Mouse (Mus musculus): ENCODE measurements around the gene Meis1. TPM values are rescaled to one million over a fixed set of nuclear protein-coding genes. Genes with fewer than 3 reads are reported as not detected.

The Meis1 gene
- total RNA-seq, 4 experiments from 2014 or later: 47.3 to 67.8 (median 55.1) TPM

DNA sequence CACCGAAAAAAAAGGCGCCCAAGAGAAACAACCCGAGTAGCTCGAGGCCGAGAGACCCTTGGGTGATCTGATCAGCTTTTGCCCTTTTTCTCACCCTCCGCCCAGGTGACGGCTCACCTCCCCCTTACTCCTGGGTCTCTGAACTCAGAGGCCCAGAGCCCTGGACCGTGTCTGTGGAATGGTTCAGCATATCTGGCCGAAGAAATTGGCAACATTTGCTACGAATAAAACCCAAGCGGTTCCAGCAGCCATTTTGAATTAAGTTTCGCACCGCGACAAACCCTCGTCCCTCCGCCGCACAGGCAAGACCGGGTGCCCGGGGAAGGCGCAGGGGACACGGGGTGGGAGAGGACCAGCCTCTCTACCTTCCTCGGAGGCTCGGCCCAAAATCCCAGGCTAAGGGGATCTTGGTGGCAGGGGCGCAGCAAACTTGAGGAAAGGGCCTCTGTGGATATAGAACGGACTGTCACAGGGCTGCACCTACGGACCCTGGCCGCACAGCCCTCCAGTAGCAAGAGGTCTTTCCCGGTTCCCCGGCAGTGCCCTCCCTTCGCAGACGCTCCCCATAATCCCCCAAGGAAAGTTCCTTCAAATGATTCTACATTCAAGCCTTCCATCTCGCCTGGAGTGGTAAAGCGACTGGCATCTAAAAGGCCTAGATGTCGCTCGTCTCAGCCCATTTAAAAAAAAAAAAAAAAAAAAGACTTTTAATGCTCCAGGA lies 4.2 kb downstream of the Meis1 start:
- no peak for DNase-seq

DNA sequence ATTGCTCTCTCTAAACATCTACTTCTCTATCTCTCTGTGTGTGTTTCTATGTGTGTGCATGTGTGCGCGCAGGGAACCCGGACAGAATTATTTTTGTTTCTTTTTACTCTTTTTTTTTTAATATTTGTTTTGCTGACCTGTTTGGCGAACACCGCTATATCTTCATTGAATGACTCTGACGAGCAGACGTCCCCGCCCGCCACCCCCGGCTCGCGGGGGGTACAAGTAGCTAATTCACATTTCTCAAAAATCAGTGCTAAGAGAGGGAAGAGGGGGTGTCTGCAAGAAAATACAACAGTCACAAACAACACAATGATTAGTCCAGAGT lies 4.7 kb downstream of the Meis1 start:
- DNase-seq: no peak

DNA sequence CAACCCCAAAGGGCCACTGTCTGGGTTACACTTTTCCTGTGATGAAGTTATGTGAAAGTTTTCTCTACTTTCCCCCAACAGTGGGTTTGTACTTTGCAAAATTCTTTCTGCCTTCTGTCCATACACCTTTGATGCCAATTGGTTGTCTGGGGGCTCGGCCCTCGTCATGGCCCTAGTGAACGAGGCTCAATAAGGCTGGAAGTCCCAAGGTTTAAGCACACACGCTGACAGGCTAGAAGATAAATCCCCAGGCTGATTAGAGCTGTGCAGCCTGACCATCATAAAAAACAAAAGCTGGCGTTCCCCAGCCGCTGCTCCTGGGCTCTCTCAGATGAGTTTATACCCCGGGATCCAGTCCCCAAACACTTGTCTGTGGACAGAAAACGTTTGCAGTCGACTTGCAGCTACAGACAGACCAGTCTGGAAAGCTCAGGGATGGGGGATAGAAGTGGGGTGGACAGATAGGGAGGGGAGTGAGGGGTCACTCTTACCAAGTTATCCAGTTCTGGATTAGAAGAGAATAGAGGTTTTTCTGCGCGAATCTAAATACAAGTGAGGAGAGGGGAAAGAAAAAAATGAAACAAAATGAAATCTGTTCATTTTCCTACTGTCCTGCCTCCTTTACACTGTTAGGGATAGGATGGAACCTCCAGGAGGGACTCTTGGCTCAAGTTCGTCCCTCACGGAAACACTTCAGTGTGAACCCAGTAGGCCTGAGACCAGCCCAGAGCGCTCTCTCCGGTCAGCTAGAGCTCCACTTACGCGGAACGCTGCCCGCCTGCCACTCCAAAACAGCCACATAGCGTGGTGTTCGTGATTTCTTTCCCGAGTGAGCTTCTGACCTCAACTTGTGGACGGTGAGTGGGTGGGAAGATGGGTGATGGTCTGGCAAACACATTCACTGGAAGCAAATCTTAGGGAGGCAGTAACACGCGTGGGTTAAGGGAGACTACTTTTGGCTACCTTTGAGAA lies 5.4 kb downstream of the Meis1 start:
- DNase-seq: no peak

DNA sequence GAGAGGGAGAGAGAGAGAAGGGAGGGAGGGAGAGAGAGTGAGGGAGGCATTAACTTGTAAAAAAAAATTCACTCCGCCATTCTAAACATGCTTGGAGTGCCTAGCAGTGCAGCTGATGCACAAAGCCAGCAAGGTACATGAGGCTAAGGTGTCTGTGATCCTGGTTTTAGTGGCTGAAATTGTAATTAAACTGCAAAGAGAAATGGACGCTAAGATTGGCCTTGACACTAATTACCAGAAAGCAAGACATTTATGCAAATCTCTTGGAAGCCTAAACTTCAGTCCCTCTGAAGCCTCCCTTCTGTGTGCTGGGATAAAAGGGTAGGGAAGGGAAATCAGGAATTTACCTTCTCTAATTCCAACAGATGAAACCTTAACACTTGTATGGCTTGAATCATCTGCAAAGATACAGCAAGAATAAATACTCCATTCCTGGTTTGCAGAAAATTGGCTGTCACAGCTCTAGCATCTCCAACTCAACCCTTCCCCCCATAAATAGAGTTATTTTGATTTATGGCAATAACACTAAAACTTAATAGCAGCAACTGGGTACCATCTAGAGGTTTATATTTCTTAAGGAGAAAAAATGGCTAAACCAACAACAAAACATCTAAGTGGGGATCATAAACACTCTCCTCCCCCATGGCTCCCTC lies 6.2 kb downstream of the Meis1 start:
- no peak for DNase-seq

DNA sequence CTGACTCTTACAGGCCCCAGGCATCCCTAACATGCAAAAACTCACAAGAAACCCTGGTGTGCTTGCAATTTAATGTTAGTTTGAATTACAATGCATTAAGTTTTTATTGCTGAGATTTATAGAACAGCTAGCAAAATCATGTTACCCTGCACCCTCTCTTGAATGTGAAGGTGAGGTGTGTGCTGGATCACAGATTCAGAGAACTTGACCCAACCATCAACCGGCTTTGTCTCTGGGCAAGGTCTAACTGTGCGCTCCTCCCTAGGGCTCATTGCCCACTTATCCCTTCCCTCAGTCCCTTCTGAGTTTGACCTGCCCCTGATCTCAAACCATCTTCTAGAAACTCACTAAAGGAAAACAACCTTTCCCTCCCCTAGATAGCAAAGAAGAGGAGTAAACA lies 6.8 kb downstream of the Meis1 start:
- DNase-seq: no peak

DNA sequence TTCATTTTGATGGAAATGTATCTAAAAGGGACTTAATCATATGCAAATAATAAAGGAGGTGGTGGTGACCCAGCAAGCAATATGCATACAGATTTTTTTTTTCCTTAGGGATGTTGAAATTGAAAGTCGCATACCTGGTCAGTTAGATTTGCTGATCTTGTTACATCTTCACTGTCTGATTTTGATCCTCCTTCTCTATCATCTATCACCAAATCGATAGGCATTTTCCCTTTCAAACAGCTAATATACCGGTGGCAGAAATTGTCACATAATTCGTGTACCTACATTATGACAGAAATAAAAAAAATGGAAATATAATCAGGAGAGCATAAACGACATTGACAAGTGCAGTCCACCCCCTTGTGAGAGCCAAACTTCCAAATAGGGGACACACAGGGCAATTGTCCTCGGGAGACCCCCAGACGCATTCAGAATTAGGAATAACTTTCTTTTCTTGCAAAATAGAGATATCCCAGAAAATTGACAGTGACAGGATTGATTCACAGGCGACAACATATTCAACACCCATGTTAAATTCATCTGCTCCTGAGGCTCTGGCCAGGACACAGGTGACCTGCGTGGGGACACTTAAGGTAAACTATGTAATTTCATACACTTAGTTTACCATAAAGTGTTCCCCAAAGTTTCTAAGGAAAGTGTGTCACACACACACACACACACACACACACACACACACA lies 7.5 kb downstream of the Meis1 start:
- DNase-seq: no peak

DNA sequence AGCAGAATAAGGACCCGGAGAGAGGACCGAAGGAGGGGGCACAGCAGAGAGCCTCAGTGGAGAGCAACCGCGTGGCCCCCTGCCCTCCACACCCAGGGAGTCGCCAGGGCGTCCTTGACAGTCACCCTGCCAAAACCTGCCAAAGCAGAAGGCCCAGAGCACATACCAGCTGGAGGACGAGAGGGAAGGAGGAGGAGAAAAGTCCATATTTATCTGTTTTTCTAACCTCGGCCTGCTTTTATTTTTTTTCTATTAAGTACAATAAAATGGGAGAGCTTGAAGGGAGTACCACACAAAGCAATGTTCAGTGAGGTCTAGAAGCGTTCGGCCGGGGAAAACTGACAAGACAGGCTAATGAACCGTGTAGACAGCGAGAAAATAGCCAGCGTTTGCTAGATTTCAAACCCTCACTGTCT lies 8.4 kb downstream of the Meis1 start:
- peak; percentile 60 for DNase-seq

DNA sequence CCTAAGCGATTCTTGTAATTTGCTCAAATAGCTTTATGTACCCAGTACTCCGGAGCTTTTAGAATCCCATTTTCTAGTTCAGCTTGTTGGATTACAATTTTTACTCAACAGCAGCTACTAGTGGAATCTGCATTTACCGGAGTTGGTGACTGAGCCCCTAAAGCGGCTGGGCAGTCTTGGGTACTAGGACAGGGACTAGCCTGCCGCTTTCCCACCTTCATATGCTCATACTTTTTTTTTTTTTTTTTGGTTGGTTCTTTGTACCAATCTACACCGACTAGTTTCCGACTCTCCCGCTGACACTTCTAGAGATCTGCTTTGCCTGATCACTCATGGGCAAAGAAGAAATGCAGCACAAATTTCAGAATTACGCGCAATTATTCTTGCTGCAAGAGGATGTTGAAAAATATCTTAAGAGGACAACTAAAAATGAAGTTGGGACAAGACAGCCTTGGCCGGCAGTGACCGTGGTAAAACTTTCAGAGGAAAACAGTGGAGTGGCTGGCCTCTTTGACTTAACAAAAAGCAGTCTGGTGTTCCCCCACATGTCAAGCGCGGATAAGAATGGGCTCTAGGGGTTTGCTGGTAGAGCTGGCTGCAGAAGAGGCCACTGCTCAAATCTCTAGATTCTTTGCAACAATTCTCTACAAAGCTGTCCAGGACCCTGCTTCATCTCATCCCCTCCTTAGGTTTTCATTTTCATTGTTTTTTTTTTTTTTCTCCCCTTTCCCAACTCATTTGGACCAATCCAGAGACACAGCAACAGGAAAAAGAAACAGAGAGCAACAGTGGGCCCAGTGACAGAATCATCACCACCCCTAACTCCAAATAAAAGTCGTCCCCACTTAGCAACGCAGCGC lies 9.0 kb downstream of the Meis1 start:
- no peak for DNase-seq

DNA sequence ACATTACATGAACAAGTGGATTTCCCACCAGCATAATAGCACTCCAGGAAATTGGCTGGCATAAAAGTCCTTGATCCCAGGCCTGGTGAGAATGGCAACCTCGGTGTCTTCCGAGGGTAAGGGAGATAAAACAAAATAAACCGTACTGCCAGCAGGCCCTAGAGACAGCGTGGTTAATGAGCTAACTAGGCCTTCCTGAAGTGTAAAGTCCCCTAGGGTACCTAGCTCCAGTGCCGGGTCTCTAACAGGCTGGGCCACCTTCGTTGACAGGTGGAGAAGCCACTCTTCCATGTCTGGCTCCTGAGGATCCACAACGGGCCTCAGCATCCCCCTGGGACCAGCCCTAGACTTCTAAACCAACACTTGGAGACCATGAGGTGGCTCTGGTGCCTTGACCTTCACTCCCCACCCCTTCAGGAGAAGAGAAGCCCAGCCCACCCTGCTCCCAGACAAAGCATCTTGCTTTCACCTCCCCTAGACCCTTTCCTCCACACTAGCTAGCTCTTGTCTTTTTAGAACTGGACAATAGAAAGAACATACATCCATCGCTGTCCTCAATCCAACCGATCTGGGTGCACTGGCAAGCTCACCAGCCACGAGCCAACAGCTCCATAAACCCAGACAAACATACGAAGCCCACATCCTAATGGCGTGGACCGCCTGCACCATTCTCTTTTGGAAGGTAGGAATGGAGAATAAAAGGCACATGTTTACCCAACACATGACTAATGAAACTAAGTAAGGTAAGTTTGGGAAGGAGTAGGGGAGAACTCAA lies 10.0 kb downstream of the Meis1 start:
- no peak for DNase-seq

DNA sequence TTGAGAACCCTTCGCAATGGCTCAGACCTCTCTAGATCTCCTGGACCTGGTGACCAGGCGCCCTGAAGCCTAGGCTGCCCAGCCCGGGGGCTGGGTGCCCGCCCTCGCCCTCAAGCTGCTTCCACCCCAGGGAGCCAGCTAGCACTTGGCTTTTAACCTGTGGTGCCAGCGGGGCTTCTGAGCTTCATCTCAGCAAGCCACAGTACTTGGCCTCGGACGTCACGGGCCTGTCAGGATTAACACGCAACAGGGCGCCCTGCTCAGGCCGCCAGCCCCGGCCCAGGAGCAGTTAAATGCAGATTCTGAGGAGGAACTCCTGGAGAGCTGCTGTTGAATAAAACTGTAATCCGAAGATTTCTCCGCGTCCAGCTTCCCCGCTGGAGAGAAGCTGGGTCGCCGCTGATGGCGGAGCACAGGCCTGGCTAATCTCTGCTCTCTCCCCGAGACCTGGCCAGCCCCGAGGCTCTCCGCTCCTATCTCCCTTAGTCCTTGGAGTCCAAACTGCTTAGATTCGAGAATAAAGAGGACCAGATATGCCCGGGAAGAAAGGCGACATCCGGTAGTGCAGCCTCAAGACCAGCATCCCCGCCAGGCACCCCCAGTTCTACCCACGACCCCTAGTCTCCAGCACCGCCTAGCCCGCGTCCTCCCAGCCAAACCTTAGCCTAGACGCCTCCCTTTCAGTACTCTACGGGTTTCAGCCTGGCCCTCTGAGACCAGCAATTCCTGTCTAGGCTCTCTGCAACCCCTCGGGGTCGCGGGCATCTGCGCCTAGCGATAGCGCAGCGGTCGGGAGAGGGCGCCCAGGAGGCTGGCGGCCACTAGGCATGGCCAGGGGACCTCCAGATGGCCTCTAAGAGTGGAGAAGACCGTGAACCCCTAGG lies 11.0 kb downstream of the Meis1 start:
- peak; percentile 54 for DNase-seq

DNA sequence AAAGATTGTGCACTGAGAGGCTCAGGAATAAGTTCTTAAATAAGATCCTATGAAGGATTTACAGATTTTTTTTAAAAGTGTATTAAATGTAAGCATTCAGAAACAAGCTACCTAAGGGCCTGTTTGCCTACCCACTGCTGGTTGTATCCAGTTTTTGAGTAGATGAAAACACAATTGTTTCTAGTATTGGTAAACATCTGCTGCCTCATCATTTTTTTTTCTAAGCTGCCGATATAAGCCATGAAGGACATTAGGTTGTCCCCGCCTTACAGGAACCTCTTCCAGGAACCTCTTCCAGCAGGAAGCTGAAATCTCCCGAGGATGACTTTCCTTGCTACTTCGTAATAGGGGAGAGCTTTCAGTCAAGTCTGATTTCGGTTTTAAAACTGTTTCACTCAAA lies 11.7 kb downstream of the Meis1 start:
- DNase-seq: no peak

DNA sequence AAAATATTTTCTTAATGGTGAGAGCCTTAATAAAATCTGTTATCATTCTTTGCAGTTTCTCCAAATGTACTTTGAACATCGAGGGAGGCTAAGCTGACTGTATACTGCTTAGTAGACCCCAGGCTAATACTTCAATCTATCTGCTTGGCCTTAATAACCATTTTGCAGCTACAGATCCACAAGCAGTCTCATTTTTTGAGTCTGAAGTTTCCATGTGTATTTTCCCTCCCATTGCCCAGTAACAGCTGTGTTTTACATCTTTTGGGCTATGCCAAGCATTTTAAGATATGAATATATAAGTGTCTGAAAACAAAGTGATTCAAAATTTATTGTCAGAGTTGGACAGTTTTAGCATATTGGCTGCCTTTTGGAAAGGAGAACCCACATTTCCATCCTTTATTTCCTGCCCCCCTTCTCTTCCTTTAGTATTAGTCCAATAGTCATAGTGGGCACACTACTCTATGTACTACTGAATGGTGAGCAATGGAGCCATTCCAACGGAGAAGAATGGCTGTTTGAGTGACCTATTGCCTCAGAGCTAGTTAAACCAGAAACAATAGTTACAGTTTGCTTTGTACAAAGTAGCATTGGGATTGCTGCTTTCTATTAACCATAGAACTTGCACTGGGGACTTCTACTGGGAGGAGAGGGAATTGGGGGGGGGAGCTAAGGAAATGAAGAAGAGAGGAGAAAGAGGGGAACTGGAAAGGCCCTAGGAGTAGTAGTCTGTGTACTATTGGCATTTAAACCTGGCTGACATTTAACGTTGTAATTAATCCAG lies 12.7 kb downstream of the Meis1 start:
- no peak for DNase-seq

DNA sequence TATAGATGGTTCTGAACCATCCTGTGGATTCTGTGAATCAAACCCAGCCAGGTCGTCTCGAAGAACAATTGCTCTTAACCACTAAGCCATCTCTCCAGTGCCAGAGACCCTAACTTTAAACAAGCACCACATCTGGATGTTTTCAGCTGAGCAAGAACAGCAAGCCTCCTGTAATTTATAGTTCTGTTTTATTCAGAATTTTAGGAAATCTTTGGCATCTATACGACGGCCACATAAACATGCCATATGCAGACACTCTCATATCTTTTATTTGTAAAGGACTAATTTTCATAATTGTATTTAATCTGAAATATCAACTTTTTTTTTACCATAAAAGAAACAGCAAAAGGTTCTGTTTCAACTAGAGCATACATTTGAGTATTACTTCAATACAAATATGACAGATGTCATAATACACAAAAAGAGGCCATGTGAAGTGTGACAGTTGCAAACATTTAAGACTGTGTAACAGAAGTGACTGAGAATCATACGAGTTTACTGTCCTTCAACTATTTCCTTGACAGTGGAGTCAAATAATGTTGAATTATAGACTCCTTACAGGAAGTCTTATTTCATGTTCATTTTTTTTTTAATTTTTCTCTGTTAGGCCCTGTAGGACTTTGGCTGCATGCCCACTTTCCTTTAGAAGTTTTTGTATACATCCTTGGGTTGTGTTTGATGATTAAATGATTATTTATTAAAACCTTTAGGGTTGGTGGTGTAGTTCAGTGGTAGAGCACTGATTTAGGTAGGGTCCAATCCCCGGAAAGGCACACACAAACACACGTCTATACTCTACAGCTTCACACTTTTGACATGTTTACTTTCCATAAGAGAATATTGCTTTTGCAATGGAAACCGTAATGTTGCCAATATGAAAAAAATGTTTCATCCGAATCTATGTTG lies 13.5 kb downstream of the Meis1 start:
- no peak for DNase-seq

DNA sequence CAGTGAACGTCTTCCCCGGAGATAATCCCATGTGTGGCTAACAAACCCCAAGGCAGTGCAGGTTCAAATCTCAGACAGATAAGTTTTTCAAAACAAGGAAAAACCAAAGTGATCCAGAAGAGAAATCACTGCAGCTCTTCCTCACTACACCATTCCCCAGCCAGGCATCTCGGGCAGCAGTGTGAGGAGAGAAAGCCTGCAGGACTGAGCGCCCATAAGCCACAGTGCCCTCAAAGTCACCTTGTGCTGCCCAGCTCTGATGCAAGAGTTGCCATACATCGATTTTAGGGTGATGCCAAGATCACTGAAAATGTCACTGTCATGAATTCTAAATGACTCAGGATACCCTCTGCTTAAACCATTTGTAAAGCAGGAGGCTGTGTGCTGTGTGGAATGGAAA lies 15.7 kb downstream of the Meis1 start:
- DNase-seq: no peak

DNA sequence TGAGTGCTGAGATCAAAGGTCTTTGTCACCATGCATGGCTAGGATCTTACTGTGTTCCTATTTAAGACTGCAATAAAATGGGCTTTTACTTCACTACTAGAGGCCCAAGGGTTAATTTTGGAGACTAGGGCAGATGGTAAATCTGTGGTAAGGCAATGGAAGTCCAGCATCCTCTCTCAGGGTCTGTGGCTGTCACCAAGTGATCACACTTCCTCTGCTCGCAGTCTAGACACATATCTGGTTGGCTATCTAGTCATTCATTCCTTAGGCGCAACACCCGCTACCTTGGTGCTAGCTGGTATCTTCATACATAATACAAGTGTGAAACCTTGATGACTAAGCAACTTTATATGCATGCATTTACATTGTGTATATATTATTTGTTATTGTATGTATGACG lies 22.0 kb downstream of the Meis1 start:
- no peak for DNase-seq

DNA sequence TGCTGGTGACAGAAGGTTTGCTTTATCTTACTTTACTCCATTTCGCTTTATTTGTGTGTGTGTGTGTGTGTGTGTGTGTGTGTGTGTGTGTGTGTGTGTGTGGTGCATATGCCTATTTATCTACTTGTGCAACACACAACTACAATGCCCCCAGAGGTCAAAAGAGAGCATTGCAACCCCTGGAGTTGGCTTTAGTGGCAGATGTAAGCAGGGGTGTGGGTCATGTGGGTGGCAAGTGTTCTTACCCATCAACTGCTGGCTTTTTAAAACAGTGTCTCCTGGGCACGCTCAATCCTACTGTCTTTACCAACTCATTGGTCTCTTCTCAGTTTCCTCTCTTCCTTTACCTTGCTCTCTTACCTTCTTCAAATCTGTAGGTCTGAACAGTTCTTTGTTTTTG lies 22.5 kb downstream of the Meis1 start:
- DNase-seq: no peak

DNA sequence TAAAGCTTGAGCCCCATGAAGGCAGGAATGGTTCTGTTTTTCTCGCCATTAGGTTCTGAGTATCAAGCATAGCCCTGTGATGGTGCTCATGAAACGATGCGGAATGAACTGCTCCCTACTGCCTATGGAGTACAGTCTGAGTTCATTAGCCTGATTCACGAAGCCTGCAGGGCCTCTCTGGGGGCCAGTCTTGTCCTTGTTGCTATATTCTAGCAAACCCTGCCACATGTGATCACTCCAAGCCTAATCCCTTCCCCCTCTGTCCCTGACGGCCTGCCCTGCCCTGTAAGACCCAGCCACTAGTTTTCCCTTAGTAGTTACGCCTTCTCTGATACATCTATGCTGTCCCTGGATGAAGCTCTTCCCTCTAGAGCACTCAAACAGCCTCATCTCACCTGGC lies 26.0 kb downstream of the Meis1 start:
- DNase-seq: no peak

DNA sequence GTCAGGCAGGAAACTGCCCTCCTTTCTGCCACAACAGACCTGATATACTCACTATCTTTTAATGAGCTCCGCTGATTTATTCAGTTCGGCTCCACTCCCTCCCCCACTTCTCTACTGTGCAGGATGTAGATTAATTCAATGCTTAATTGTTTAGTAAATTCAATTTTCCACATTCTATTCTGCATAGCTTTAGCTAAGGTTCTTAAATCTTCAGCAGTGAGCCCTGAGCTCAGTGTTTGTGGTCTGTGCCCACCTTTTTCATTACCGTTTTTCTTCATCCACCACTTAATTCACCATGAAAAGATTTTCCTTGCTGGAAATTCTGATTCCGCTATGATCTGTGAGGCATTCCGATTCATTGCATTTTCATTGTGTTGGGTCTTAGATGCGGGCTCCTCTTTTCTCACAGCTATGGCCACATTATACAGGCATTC lies 28.5 kb downstream of the Meis1 start:
- DNase-seq: no peak

Data from adrenal gland, adult 8-10 months (tissue).